Mouse (Mus musculus) frontal cortex, adult (tissue): ENCODE data around the gene Disp2.

Experiments
- ATAC-seq: cut with Nextera tagmentation; 2 replicates; pipeline ENCODE4 v1.9.2; 2017; ENCODE audit warnings: mild to moderate bottlenecking, moderate library complexity, mixed read lengths; ENCODE audit not compliant: low TSS enrichment

Gene Disp2

GRCm38 (mm10) chr2:118841774-118842173, 62.3 kb downstream of the Disp2 start:
- ATAC-seq: no peak

GRCm38 (mm10) chr2:118844427-118844826, 64.9 kb downstream of the Disp2 start:
- ATAC-seq: no peak

DNA sequence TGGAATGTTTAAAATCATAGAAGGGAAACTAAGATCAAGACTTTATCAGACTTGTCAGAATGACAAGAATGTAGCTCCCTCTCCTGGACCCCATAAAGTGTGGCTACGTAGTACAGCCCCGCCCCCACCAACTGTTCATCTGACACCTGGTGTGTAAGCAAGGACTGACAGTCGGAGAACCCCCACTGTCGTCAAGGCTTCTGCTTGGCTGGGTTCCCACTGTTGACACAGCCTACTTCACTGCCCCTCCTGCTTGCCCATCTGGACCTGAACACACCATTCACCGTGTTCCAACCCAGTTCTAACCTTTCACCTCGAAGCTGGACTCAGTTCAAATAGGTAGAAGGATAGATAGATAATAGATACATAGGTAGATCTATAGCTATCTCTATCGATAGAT, 66.7 kb downstream of the Disp2 start:
- no peak for ATAC-seq

DNA sequence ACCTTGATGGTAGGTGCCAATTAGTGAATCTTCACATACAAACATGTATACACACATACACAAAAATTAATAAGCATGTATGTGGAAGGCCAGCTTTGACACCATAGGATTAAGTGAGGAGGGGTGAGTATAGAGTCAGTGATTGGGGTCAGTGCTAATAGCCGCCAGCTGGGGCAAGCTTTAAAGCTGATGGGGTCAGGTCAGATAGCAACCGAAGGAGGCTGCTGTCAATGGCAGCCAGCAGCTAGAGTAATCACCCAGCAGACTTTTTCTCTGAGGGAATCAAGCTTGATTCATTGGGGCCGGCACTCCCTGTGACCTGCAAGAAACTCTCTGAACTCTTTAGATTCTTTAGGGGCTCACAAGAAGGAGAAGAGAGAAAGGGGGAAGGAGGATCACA, 72.2 kb downstream of the Disp2 start:
- ATAC-seq: no peak
